Mouse (Mus musculus) bone marrow macrophage, adult 2 months (primary cell): ENCODE data around the gene Trim69.

Experiments used
- CTCF ChIP-seq: IDR thresholded peaks from 2 replicates; pipeline ENCODE4 v1.5.1; 2012; ENCODE audit warnings: low read depth, mild to moderate bottlenecking, low read length, moderate library complexity
- POLR2A ChIP-seq: IDR thresholded peaks from 2 replicates; pipeline ENCODE4 v1.6.1; 2012; ENCODE audit warnings: mild to moderate bottlenecking, low read depth, low read length, borderline replicate concordance

GRCm38 (mm10) chr2:122172188-122172587, 11.7 kb downstream of the Trim69 start:
- TF ChIP-seq CTCF (no peak), POLR2A (no peak)
